In the genomic region with DNA sequence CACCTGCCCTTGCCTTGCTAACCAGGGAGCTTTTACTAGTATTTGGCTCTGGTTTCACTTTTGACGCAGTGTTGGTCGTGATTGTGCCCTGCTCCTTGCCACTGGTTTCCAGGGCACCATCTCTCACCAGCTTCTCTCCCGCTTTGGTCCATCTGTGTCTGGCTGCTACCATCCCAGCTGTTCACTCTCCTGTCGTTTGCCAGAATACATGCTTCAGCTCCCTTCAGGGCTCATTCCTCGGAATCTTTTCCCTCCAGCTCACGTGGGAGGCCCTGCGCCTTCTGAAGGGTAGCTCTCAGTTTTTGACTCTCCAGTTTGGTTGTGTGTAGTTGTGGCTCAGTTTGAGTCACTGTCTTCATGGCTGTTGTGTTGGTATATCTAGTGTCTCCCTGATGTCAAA, we compare ENCODE assay signal across 18 mouse cellular contexts. TPM values are rescaled to one million over a fixed set of nuclear protein-coding genes. Genes with fewer than 3 reads are reported as not detected.
A peak's percentile ranks its signal among the peaks of the same experiment; 100 is the strongest.
DNase-seq lines count a peak whose midpoint lies in the region; ATAC-seq lines count a peak whose summit lies in the region.
"Had no signal": no experiment of that assay in that cellular context is flagged by ENCODE, and none has a peak within 500 bp of the region (broad histone marks: within the 10 kb centered on the region; RNA-seq: fewer than 3 reads in every experiment).

No protein-coding gene starts in this region.

- no peaks in the 10 kb centered on the region for H3K9me3 ChIP-seq in heart, embryonic 10.5 days
- H3K9me3 ChIP-seq in forebrain, embryonic 12.5 days: no peaks in the 10 kb centered on the region
- H3K9me3 ChIP-seq: midbrain, embryonic 15.5 days; neural tube, embryonic 12.5 days had no signal

- no peak overlapping the region for H3K4me3 ChIP-seq in heart, embryonic 10.5 days
- H3K4me3 ChIP-seq in brown adipose tissue, adult 24 weeks (ENCODE audit: insufficient read depth, low read depth, low read length): peak overlapping the region; percentile 21
- H3K4me3 ChIP-seq in forebrain, embryonic 12.5 days (replicated peaks): no peak overlapping the region
- H3K4me3 ChIP-seq: midbrain, embryonic 15.5 days; neural tube, embryonic 12.5 days had no signal

- no peak overlapping the region for H3K4me2 ChIP-seq in forebrain, embryonic 12.5 days
- H3K4me2 ChIP-seq: midbrain, embryonic 15.5 days; neural tube, embryonic 12.5 days had no signal

- 60% methylated on average over 7 of the region's 7 CpGs for WGBS in heart, embryonic 10.5 days
- 84% methylated on average over 7 of the region's 7 CpGs for WGBS in forebrain, embryonic 12.5 days

- no peaks in the 10 kb centered on the region for H3K27me3 ChIP-seq in heart, embryonic 10.5 days (ENCODE audit: insufficient read depth, poor library complexity, severe bottlenecking)
- H3K27me3 ChIP-seq in forebrain, embryonic 12.5 days: no peaks in the 10 kb centered on the region
- H3K27me3 ChIP-seq: midbrain, embryonic 15.5 days; neural tube, embryonic 12.5 days had no signal

- no peaks in the 10 kb centered on the region for H3K36me3 ChIP-seq in heart, embryonic 10.5 days
- H3K36me3 ChIP-seq in forebrain, embryonic 12.5 days (replicated peaks): no peaks in the 10 kb centered on the region
- H3K36me3 ChIP-seq: midbrain, embryonic 15.5 days; neural tube, embryonic 12.5 days had no signal

- peak overlapping the region; percentile 47; the same call in 1 of the 2 replicates for H3K27ac ChIP-seq in heart, embryonic 10.5 days
- H3K27ac ChIP-seq in brown adipose tissue, adult 24 weeks (replicated peaks; ENCODE audit: low read depth, low read length): peak overlapping the region; percentile 72
- H3K27ac ChIP-seq in forebrain, embryonic 12.5 days: no peak overlapping the region
- H3K27ac ChIP-seq: midbrain, embryonic 15.5 days; neural tube, embryonic 12.5 days had no signal

- DNase-seq in heart, embryonic 10.5 days (ENCODE audit: low spot score): no peak
- DNase-seq in heart, postnatal 25 days (ENCODE audit: low spot score): no peak
- peak; percentile 37 to 65 for DNase-seq in left cerebral cortex, adult 18-20 months (ENCODE audit: low spot score in 2 of 2)
- no peak for DNase-seq in left cerebral cortex, adult 11 months (ENCODE audit: low spot score)
- peak; percentile 36 for DNase-seq in left cerebral cortex, postnatal 4 days
- DNase-seq: adrenal gland, adult 2 months; cerebellum, postnatal 14 days; kidney, adult 18-20 months; kidney, postnatal 14 days; layer of hippocampus, postnatal 36 days; lung, adult 2 months; thymus, adult 2 months had no signal

- intact Hi-C loops in heart, postnatal 25 days (cut with DNase I): no loop called here
- intact Hi-C loops in left cerebral cortex, postnatal 4 days (cut with DNase I): no loop called here

- peaks cover 55% of the 10 kb centered on the region for H3K4me1 ChIP-seq in heart, embryonic 10.5 days
- peaks cover 10% of the 10 kb centered on the region for H3K4me1 ChIP-seq in brown adipose tissue, adult 24 weeks (ENCODE audit: control insufficient read depth, insufficient read depth, insufficient read length, low read length)
- H3K4me1 ChIP-seq in forebrain, embryonic 12.5 days: peaks cover 11% of the 10 kb centered on the region

- ATAC-seq in forebrain, embryonic 12.5 days (ENCODE audit: low FRiP score): no peak
- ATAC-seq: forebrain, embryonic 16.5 days; hindbrain, embryonic 16.5 days; midbrain, embryonic 15.5 days had no signal

- no peak overlapping the region for H3K9ac ChIP-seq in forebrain, embryonic 12.5 days
- H3K9ac ChIP-seq: midbrain, embryonic 15.5 days; neural tube, embryonic 12.5 days had no signal

RNA-seq across cellular contexts. Expression of a gene that starts 37.3 kb away (rescaled TPM):
- 81.7 and 83.2 TPM in 2 replicates for polyA plus RNA-seq in heart, embryonic 10.5 days (2016; fragmentation: Nextera tagmentation; extraction: Ambion mirVana)
- 10 to 100 TPM; 65.9 to 67.1 TPM for total RNA-seq in heart, postnatal 25 days (2021)
- 100 to 1,000 TPM; 159 to 163 TPM for total RNA-seq in left cerebral cortex, adult 18-20 months (2021)
- polyA plus RNA-seq in brown adipose tissue, adult 24 weeks (2012; ENCODE audit: insufficient read depth, insufficient read length, missing spikeins): 29.5 and 39.7 TPM in 2 replicates
- 100 to 1,000 TPM; 121 to 133 TPM for total RNA-seq in left cerebral cortex, postnatal 4 days (2021)
- polyA plus RNA-seq in forebrain, embryonic 12.5 days (2016; fragmentation: Nextera tagmentation; extraction: Ambion mirVana): 105 and 111 TPM in 2 replicates

RNA-seq across cellular contexts. Expression of a gene that starts 37.6 kb away (rescaled TPM):
- polyA plus RNA-seq in heart, embryonic 10.5 days (2016; fragmentation: Nextera tagmentation; extraction: Ambion mirVana): 9.2 and 9.3 TPM in 2 replicates
- 1 to 10 TPM; 3.8 to 5.1 TPM for total RNA-seq in heart, postnatal 25 days (2021)
- total RNA-seq in left cerebral cortex, adult 18-20 months (2021): 10 to 100 TPM; 23.2 to 29.2 TPM
- polyA plus RNA-seq in brown adipose tissue, adult 24 weeks (2012; ENCODE audit: insufficient read depth, insufficient read length, missing spikeins): 3.3 and 3.6 TPM in 2 replicates
- 10 to 100 TPM; 19.9 to 23.9 TPM for total RNA-seq in left cerebral cortex, postnatal 4 days (2021)
- polyA plus RNA-seq in forebrain, embryonic 12.5 days (2016; fragmentation: Nextera tagmentation; extraction: Ambion mirVana): 15.8 and 17.0 TPM in 2 replicates

Comparison
In these comparisons a context has a peak if more than half of its experiments do, and no peak if none do; other contexts are left out.
1. DNase-seq: peak in left cerebral cortex, adult 18-20 months (2 of 2) and left cerebral cortex, postnatal 4 days (single experiment); none in heart, embryonic 10.5 days (single experiment), heart, postnatal 25 days (single experiment) and left cerebral cortex, adult 11 months (single experiment).